Mouse (Mus musculus) G1E (cell line): ENCODE measurements at regions not wholly inside any gene's neighbourhood (a gene's known extent, or its start where the extent isn't known, plus 50 kb on each side); places are given as distances from the start of the nearest gene placed in this dataset.

ENCODE experiments used
- CTCF ChIP-seq: IDR thresholded peaks from 2 replicates; pipeline ENCODE4 v1.5.1; 2012; ENCODE audit warnings: low read depth, low read length, inconsistent platforms, mixed read lengths
- GATA1 ChIP-seq: IDR thresholded peaks from 2 replicates; pipeline ENCODE4 v1.6.1; 2012; ENCODE audit warnings: borderline replicate concordance, low read length, inconsistent platforms, mixed read lengths
- POLR2AphosphoS5 ChIP-seq: IDR thresholded peaks from 2 replicates; pipeline ENCODE4 v1.6.1; 2012; ENCODE audit warnings: low read depth, low read length, inconsistent platforms; ENCODE audit not compliant: insufficient replicate concordance
- TAL1 ChIP-seq: conservative IDR thresholded peaks from 2 replicates; pipeline ENCODE4 v1.6.1; 2012; ENCODE audit warnings: low read depth, low read length, inconsistent platforms, mixed read lengths

GRCm38 (mm10) chr19:48090393-48090792, 115.4 kb upstream of the Sorcs3 start:
- no peak for TF ChIP-seq CTCF
- TF ChIP-seq GATA1: no peak
- TF ChIP-seq TAL1: no peak
- no peak for TF ChIP-seq POLR2AphosphoS5
